Mouse (Mus musculus) spleen, adult 2 months (tissue): Measurements from ENCODE around the gene Dhdh. TPM values are rescaled to one million over a fixed set of nuclear protein-coding genes. Genes with fewer than 3 reads are reported as not detected.
"Not testable (repeated sequence)": the region's sequence is repeated elsewhere in the genome, so short reads cannot be mapped to it uniquely, and the experiment has no call there.

Experiments
- DNase-seq, 2 experiments: peaks; one replicate each; pipeline versions ENCODE4 v3.0.0 to v3.0.0-alpha.2; 2012 to 2021; ENCODE audit warnings: low spot score in 2 of 2, low read depth in 1 of 2
- H3K27ac ChIP-seq: fragments of 200-500 bp; 2 replicates; pipeline ENCODE4 v1.5.1; 2012; ENCODE audit warnings: low read length, inconsistent platforms; ENCODE audit not compliant: insufficient read depth
- H3K27me3 ChIP-seq: fragments of 200-500 bp; 2 replicates; pipeline ENCODE4 v1.6.1; 2012; ENCODE audit warnings: mild to moderate bottlenecking, moderate library complexity, low read length, inconsistent platforms; ENCODE audit not compliant: control insufficient read depth, insufficient read depth
- H3K36me3 ChIP-seq: fragments of 200-500 bp; 2 replicates; pipeline ENCODE4 v1.6.1; 2012; ENCODE audit warnings: mild to moderate bottlenecking, low read length, inconsistent platforms; ENCODE audit not compliant: control insufficient read depth, insufficient read depth
- H3K4me1 ChIP-seq: fragments of 200-500 bp; 2 replicates; pipeline ENCODE4 v1.6.1; 2011; ENCODE audit warnings: inconsistent platforms; ENCODE audit not compliant: control insufficient read depth, insufficient read depth, insufficient read length
- H3K4me3 ChIP-seq: fragments of 200-500 bp; 2 replicates; pipeline ENCODE4 v1.5.1; 2011; ENCODE audit warnings: mild to moderate bottlenecking, inconsistent platforms; ENCODE audit not compliant: insufficient read depth, insufficient read length; ENCODE audit errors: extremely low read depth
- CTCF ChIP-seq: fragments of 200-500 bp; IDR thresholded peaks from 2 replicates; pipeline ENCODE4 v1.5.1; 2011; ENCODE audit warnings: mild to moderate bottlenecking, inconsistent platforms; ENCODE audit not compliant: insufficient read depth, insufficient read length, insufficient replicate concordance; ENCODE audit errors: extremely low read depth
- POLR2A ChIP-seq: fragments of 200-500 bp; IDR thresholded peaks from 2 replicates; pipeline ENCODE4 v1.6.1; 2011; ENCODE audit warnings: low read depth, low read length, inconsistent platforms
- WGBS: fragments of 180-500 bp; shearing (Covaris S2); methylation state at CpG from one replicate; pipeline ENCODE4 v1.1.7; 2018; 5-methylcytosine and 5-hydroxymethylcytosine counted together
- polyA plus RNA-seq: library from polyadenylated mRNA; depleted of rRNA; stranded (reverse); fragments of >200 nt; gene quantifications from 2 replicates; pipeline ENCODE4 v1.2.3, GENCODE M21; 2012

Gene Dhdh
- polyA plus RNA-seq, 1 experiment = 1.6 TPM

- Histone ChIP-seq H3K4me3 (no peak overlapping the region), H3K4me1 (no peaks in the 10 kb centered on the region), H3K27ac (no peak overlapping the region), H3K27me3 (no peaks in the 10 kb centered on the region), H3K36me3 (no peaks in the 10 kb centered on the region)
- no peak for DNase-seq
- TF ChIP-seq CTCF (no peak), POLR2A (no peak)
- WGBS = 85% methylated on average over 7 of the region's 7 CpGs
Measured at GRCm38 (mm10) chr7:45486158-45486557, 2.4 kb downstream of the Dhdh start.

GRCm38 (mm10) chr7:45484985-45485384 is 3.6 kb downstream of the Dhdh start:
- not testable (repeated sequence) for H3K4me1 ChIP-seq, H3K27ac ChIP-seq, DNase-seq, H3K36me3 ChIP-seq, H3K4me3 ChIP-seq, H3K27me3 ChIP-seq
- 90% methylated on average over 5 of the region's 5 CpGs for WGBS

GRCm38 (mm10) chr7:45482166-45482565 is 6.4 kb downstream of the Dhdh start:
- DNase-seq = no peak
- no peaks in the 10 kb centered on the region for H3K27me3 ChIP-seq
- WGBS = 65% methylated on average over 1 of the region's 1 CpGs
- TF ChIP-seq CTCF (no peak), POLR2A (no peak)
- H3K36me3 ChIP-seq = no peaks in the 10 kb centered on the region
- no peak overlapping the region for H3K4me3 ChIP-seq
- H3K27ac ChIP-seq = no peak overlapping the region
- no peaks in the 10 kb centered on the region for H3K4me1 ChIP-seq

- Histone ChIP-seq H3K36me3 (no peaks in the 10 kb centered on the region), H3K27me3 (no peaks in the 10 kb centered on the region), H3K27ac (no peak within 1 kb of the TSS), H3K4me1 (no peaks in the 10 kb centered on the region), H3K4me3 (no peak within 1 kb of the TSS)
- TF ChIP-seq POLR2A (no peak), CTCF (no peak)
- 56% methylated on average over 14 of the region's 15 CpGs for WGBS
- DNase-seq = peak in 1 of 2 experiments; percentile 46
Measured at GRCm38 (mm10) chr7:45481374-45481927, 7.2 kb downstream of the Dhdh start, which contains the start of gene Tulp2. TSS of gene Tulp2 (plus strand) at chr7:45481877.

- H3K36me3 ChIP-seq, H3K4me3 ChIP-seq, DNase-seq, H3K27me3 ChIP-seq, H3K27ac ChIP-seq, H3K4me1 ChIP-seq: not testable (repeated sequence)
- WGBS = 82% methylated on average over 4 of the region's 4 CpGs
Measured at GRCm38 (mm10) chr7:45480310-45480709, 8.3 kb downstream of the Dhdh start.

GRCm38 (mm10) chr7:45478774-45479173 is 9.8 kb downstream of the Dhdh start:
- H3K27ac ChIP-seq = no peak overlapping the region
- 95% methylated on average over 7 of the region's 7 CpGs for WGBS
- no peak overlapping the region for H3K4me3 ChIP-seq
- H3K27me3 ChIP-seq = no peaks in the 10 kb centered on the region
- DNase-seq = no peak
- H3K4me1 ChIP-seq = no peaks in the 10 kb centered on the region
- no peak for TF ChIP-seq POLR2A
- TF ChIP-seq CTCF = no peak
- no peaks in the 10 kb centered on the region for H3K36me3 ChIP-seq

GRCm38 (mm10) chr7:45477003-45477402 is 11.6 kb downstream of the Dhdh start:
- Histone ChIP-seq H3K36me3 (no peaks in the 10 kb centered on the region), H3K4me1 (no peaks in the 10 kb centered on the region), H3K4me3 (no peak overlapping the region), H3K27ac (no peak overlapping the region), H3K27me3 (no peaks in the 10 kb centered on the region)
- peak in 1 of 2 experiments; percentile 58 for DNase-seq
- TF ChIP-seq POLR2A (no peak), CTCF (peak; percentile 61; the same call in 1 of the 2 replicates)
- 3% methylated on average over 3 of the region's 3 CpGs for WGBS
